Mouse (Mus musculus): ENCODE measurements around the gene Fam166b. TPM values are rescaled to one million over a fixed set of nuclear protein-coding genes. Genes with fewer than 3 reads are reported as not detected.

The Fam166b gene
- total and polyA plus RNA-seq, 3 experiments: not detected

- no peak for DNase-seq (ENCODE audit: extremely low read depth)
- Histone ChIP-seq H3K4me1 (ENCODE audit: control insufficient read depth in 1 of 2, insufficient read depth in 2 of 2) (peaks cover under 1 to 4% of the 10 kb centered on the region in 2 experiments; a peak in 1 of 4 replicates), H3K36me3 (replicated peaks in 1 of 2; ENCODE audit: control insufficient read depth in 1 of 2, insufficient read depth in 1 of 2, low read length in 1 of 2) (no peaks in the 10 kb centered on the region), H3K4me2 (ENCODE audit: insufficient read depth, low read depth, poor library complexity, severe bottlenecking) (no peak overlapping the region), H3K9me3 (replicated peaks; ENCODE audit: low read length) (no peaks in the 10 kb centered on the region), H3K27me3 (replicated peaks) (peaks cover 20% of the 10 kb centered on the region), H3K27ac (ENCODE audit: insufficient read depth, low read depth) (no peak overlapping the region), H3K79me2 (replicated peaks; ENCODE audit: control insufficient read depth, extremely low read depth, insufficient read depth, poor library complexity, severe bottlenecking) (no peaks in the 10 kb centered on the region), H3K4me3 (replicated peaks in 1 of 3; ENCODE audit: low read depth in 2 of 3, low read length in 2 of 3, poor library complexity in 1 of 3) (no peak overlapping the region), H3K9ac (ENCODE audit: insufficient read depth, low read depth) (no peak overlapping the region)
- dilution Hi-C loops (cut with MboI; ENCODE audit: extremely low pct_ligation_motif_present, extremely low pct_unique_long_range_greater_than_20kb, low sequenced_read_pairs) (no loop called here), in situ Hi-C loops (cut with MboI; ENCODE audit: low pct_ligation_motif_present, low pct_unique_long_range_greater_than_20kb, low sequenced_read_pairs) (no loop called here)
- TF ChIP-seq EP300 (IDR thresholded peaks at IDR 0.05; ENCODE audit: low read length) (no peak), ZC3H11A (IDR thresholded peaks at IDR 0.05; ENCODE audit: low read depth, low read length) (no peak), MYC (IDR thresholded peaks at IDR 0.05; ENCODE audit: low read depth, low read length) (no peak)
Measured at GRCm38 (mm10) chr4:43395147-43395546, 33.8 kb downstream of the Fam166b start.

- no peak for TF ChIP-seq TCF12 (IDR thresholded peaks at IDR 0.05; ENCODE audit: low read depth, low read length)
- TF ChIP-seq GABPA (IDR thresholded peaks at IDR 0.05; ENCODE audit: insufficient replicate concordance, low read depth, low read length): no peak
- no peak for TF ChIP-seq USF2 (conservative IDR thresholded peaks at IDR 0.05; ENCODE audit: low read depth, low read length)
- TF ChIP-seq MYC (IDR thresholded peaks at IDR 0.05; ENCODE audit: low read depth, low read length): no peak
- no peak for TF ChIP-seq PAX5 (IDR thresholded peaks at IDR 0.05; ENCODE audit: low read length)
- no peak for TF ChIP-seq JUN (IDR thresholded peaks at IDR 0.05; ENCODE audit: insufficient read depth, low read depth, low read length)
- TF ChIP-seq RCOR1 (conservative IDR thresholded peaks at IDR 0.05; ENCODE audit: low read depth, low read length): no peak
- no peak for TF ChIP-seq E2F4 (IDR thresholded peaks at IDR 0.05; ENCODE audit: insufficient replicate concordance, low read depth, low read length)
- no peak for TF ChIP-seq NRF1 (IDR thresholded peaks at IDR 0.05; ENCODE audit: low read depth, low read length)
- Histone ChIP-seq H3K9ac (ENCODE audit: insufficient read depth, low read depth) (no peak overlapping the region), H3K36me3 (replicated peaks in 1 of 2; ENCODE audit: control insufficient read depth in 1 of 2, insufficient read depth in 1 of 2, low read length in 1 of 2) (no peaks in the 10 kb centered on the region), H3K27me3 (replicated peaks) (peaks cover 16% of the 10 kb centered on the region), H3K27ac (ENCODE audit: insufficient read depth, low read depth) (no peak overlapping the region), H3K79me2 (replicated peaks; ENCODE audit: control insufficient read depth, extremely low read depth, insufficient read depth, poor library complexity, severe bottlenecking) (no peaks in the 10 kb centered on the region), H3K4me1 (ENCODE audit: control insufficient read depth in 1 of 2, insufficient read depth in 2 of 2) (peaks cover 2 to 4% of the 10 kb centered on the region in 2 experiments; a peak in 1 of 4 replicates), H3K4me3 (replicated peaks in 1 of 3; ENCODE audit: low read depth in 2 of 3, low read length in 2 of 3, poor library complexity in 1 of 3) (no peak overlapping the region), H3K4me2 (ENCODE audit: insufficient read depth, low read depth, poor library complexity, severe bottlenecking) (no peak overlapping the region), H3K9me3 (replicated peaks; ENCODE audit: low read length) (no peaks in the 10 kb centered on the region)
- no peak for DNase-seq (ENCODE audit: extremely low read depth)
- dilution Hi-C loops (cut with MboI; ENCODE audit: extremely low pct_ligation_motif_present, extremely low pct_unique_long_range_greater_than_20kb, low sequenced_read_pairs): no loop called here
- in situ Hi-C loops (cut with MboI; ENCODE audit: low pct_ligation_motif_present, low pct_unique_long_range_greater_than_20kb, low sequenced_read_pairs): no loop called here
Measured at GRCm38 (mm10) chr4:43394345-43394891, 34.5 kb downstream of the Fam166b start.

GRCm38 (mm10) chr4:43391521-43392050, 37.3 kb downstream of the Fam166b start:
- Histone ChIP-seq H3K9me3 (replicated peaks; ENCODE audit: low read length) (no peaks in the 10 kb centered on the region), H3K9ac (ENCODE audit: insufficient read depth, low read depth) (no peak overlapping the region), H3K79me2 (replicated peaks; ENCODE audit: control insufficient read depth, extremely low read depth, insufficient read depth, poor library complexity, severe bottlenecking) (no peaks in the 10 kb centered on the region), H3K4me2 (ENCODE audit: insufficient read depth, low read depth, poor library complexity, severe bottlenecking) (no peak overlapping the region), H3K27ac (ENCODE audit: insufficient read depth, low read depth) (no peak overlapping the region), H3K4me1 (ENCODE audit: control insufficient read depth in 1 of 2, insufficient read depth in 2 of 2) (peaks cover 4 to 5% of the 10 kb centered on the region in 2 experiments; a peak in 2 of 4 replicates), H3K36me3 (replicated peaks in 1 of 2; ENCODE audit: control insufficient read depth in 1 of 2, insufficient read depth in 1 of 2, low read length in 1 of 2) (no peaks in the 10 kb centered on the region), H3K4me3 (replicated peaks in 1 of 3; ENCODE audit: low read depth in 2 of 3, low read length in 2 of 3, poor library complexity in 1 of 3) (no peak overlapping the region), H3K27me3 (replicated peaks) (peaks cover 10% of the 10 kb centered on the region)
- in situ Hi-C loops (cut with MboI; ENCODE audit: low pct_ligation_motif_present, low pct_unique_long_range_greater_than_20kb, low sequenced_read_pairs): no loop called here
- no peak for DNase-seq (ENCODE audit: extremely low read depth)
- no peak for TF ChIP-seq ZKSCAN1 (IDR thresholded peaks at IDR 0.05; ENCODE audit: borderline replicate concordance, low read depth, low read length)
- TF ChIP-seq ETS1 (conservative IDR thresholded peaks at IDR 0.05; ENCODE audit: low read depth, low read length): no peak
- TF ChIP-seq EP300 (IDR thresholded peaks at IDR 0.05; ENCODE audit: low read length): no peak
- no peak for TF ChIP-seq KAT2A (IDR thresholded peaks at IDR 0.05; ENCODE audit: insufficient replicate concordance, low read length)
- TF ChIP-seq JUND (conservative IDR thresholded peaks at IDR 0.05; ENCODE audit: low read depth, low read length): no peak
- TF ChIP-seq HCFC1 (IDR thresholded peaks at IDR 0.05; ENCODE audit: low read depth, low read length): no peak
- no peak for TF ChIP-seq POLR2AphosphoS2 (IDR thresholded peaks at IDR 0.05; ENCODE audit: low read depth, low read length)
- no peak for TF ChIP-seq RAD21 (IDR thresholded peaks at IDR 0.05; ENCODE audit: low read depth, low read length)
- no peak for TF ChIP-seq MYC (IDR thresholded peaks at IDR 0.05; ENCODE audit: low read depth, low read length)
- no peak for TF ChIP-seq GABPA (IDR thresholded peaks at IDR 0.05; ENCODE audit: insufficient replicate concordance, low read depth, low read length)
- TF ChIP-seq UBTF (IDR thresholded peaks at IDR 0.05; ENCODE audit: low read depth, low read length): no peak
- no peak for TF ChIP-seq MXI1 (IDR thresholded peaks at IDR 0.05; ENCODE audit: low read depth, low read length)
- dilution Hi-C loops (cut with MboI; ENCODE audit: extremely low pct_ligation_motif_present, extremely low pct_unique_long_range_greater_than_20kb, low sequenced_read_pairs): no loop called here
